Mouse (Mus musculus): ENCODE data around the gene Ttll2.
"Not testable (repeated sequence)": the region's sequence is repeated elsewhere in the genome, so short reads cannot be mapped to it uniquely, and the experiment has no call there.

Gene Ttll2

GRCm38 (mm10) chr17:7360749-7361465, 8.4 kb upstream of the Ttll2 start:
- DNase-seq: not testable (repeated sequence)

- DNase-seq: not testable (repeated sequence)
Measured at GRCm38 (mm10) chr17:7359806-7360205, 7.3 kb upstream of the Ttll2 start.

- DNase-seq: not testable (repeated sequence)
Measured at GRCm38 (mm10) chr17:7348765-7349164, 3.7 kb downstream of the Ttll2 start.

DNA sequence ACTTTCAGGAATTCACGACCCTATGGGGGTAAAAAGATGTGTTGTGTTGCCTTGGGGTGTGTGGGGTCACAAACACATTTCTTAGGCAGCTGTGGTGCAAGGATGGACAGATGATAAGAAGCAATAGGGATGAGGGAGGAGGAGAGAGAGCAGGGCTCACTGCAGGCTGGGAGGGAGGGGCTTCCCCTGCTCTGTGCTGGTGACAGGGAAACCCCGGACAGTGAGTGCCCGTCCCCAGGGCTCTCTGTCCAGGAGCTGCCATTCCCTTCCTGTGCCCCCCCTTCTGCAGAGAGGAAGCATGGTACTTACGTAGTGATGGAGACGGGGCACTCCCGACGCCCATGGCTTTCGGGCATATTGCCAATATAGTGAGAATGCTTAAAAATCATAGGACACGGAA, 15.1 kb downstream of the Ttll2 start:
- DNase-seq: not testable (repeated sequence)

DNA sequence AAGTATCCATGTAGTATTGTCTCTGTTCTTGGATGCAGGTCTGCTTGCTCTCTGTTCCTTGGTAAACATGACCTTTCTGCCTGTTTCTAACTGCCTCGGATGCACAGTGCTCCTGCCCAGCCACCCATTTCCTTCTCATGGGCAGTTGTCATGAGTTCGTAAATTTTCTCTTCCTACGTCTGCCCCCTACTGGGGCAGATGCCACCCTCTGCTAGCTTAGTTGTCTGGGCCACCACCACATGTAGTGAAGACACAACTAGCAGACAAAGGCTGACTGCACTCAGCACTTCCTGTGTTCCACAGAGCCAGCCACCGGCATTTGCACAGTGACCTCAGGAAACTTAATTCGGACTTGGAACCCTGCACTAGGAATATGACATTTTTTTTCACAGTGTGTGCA, 19.8 kb downstream of the Ttll2 start:
- not testable (repeated sequence) for DNase-seq

GRCm38 (mm10) chr17:7326415-7326814, 26.1 kb downstream of the Ttll2 start:
- not testable (repeated sequence) for DNase-seq

- DNase-seq: not testable (repeated sequence)
Measured at GRCm38 (mm10) chr17:7324346-7324745, 28.1 kb downstream of the Ttll2 start, which contains the start of gene Tcp10a. Tcp10a (plus strand) TSS chr17:7324646.

- not testable (repeated sequence) for DNase-seq
Measured at GRCm38 (mm10) chr17:7319789-7320188, 32.7 kb downstream of the Ttll2 start.

DNA sequence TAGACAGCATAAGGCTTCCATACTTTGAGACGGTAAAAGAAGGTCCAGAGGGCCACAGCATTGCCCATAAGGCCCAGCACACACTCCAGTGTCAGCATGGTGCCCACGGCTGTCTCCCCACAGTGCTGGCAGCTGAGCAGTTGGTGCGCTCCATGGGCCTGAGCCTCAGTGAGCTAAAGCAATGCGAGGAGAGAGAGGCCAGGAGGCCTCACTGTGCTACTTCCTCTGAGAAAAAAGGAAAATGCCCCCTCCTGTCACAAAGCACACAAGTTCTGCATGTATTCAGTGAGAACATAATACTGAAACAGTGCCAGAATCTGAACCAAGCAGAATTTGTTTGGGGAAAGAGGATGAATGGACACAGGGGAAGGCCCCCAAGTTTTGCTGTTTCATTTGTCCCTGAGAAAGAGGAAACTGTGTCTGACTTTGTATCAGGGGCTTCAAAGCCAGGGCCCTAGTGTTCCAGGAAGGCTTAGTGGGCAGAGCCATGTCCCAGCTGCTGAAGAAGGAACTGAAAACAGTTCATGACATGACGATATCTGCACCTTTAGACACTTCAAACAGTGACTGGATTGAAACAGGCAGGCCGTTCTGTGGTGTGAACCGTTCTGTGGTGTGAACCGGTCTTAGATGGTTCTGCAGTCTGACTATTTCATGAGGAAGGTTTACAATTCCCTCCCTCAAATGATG, 36.7 kb downstream of the Ttll2 start:
- DNase-seq: not testable (repeated sequence)

DNA sequence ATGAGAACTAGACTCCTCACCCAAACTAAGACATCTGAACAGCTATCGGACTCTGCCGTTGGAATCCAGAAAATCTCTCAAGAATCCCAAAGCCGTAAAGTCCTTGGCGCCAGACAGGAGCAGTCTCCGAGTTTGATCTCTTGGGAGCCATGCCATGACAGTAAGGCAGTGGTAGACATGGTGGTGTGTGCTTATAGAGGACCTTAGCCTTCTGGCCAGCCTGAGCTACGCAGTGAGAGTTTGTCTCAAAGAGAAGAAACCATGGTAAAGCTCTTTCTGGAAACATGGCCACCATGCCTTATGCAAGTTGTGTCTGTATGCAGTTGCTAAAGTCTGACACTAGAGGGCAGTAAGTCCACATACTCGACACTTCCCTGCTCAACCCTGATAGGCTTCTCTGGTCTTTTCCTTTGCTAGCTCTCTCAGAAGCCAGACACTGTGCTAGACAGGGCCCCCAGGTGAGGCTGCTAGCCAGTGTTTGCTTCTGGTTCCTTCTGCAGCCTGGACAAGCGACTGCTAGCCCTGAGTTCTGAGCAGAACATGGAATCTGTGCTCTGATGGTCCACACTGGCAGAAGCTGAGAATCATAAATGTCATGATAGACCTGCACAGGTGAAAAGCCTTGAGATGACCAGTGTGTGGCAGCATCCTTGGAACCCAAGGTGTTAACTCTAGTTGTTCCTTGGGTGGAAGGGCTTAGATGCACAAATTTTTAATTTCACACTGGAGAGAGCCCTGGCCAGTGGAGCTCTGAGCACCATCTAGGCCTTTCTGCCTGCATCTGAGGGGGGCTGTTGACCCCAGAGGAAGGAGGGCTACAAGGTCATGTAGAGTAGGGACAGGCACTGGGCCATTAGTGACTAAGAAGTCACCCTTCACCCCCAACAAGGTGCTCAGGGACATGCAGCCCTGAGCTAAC, 46.0 kb downstream of the Ttll2 start:
- peak; percentile 69 for DNase-seq

Measured in lung, postnatal 36 days (tissue).